In genomic region chr2:93018854-93019253, GRCm38 (mm10) we compare ENCODE assay signal across 10 mouse cellular contexts. TPM values are rescaled to one million over a fixed set of nuclear protein-coding genes. Genes with fewer than 3 reads are reported as not detected.
DNase-seq lines count a peak whose midpoint lies in the region; ATAC-seq and TF ChIP-seq lines count a peak whose summit lies in the region.
"Had no signal": no experiment of that assay in that cellular context is flagged by ENCODE, and none has a peak within 500 bp of the region (broad histone marks: within the 10 kb centered on the region; RNA-seq: fewer than 3 reads in every experiment).

No protein-coding gene starts in this region.

- no peak for DNase-seq in forebrain, embryonic 11.5 days (ENCODE audit: low spot score)
- DNase-seq in lung, postnatal 10 days = peak; percentile 38
- no peak for DNase-seq in lung, adult 2 months
- DNase-seq in cerebellum, adult 2 months = peak; percentile 68 to 75
- peak; percentile 75 for DNase-seq in heart, postnatal 4 days
- no peak for DNase-seq in embryo, embryonic 10 days (ENCODE audit: low spot score)
- no peak for DNase-seq in gastrocnemius, postnatal 10 days
- DNase-seq: thymus, postnatal 14 days had no signal

- no peak for TF ChIP-seq CTCF in lung, adult 2 months (IDR thresholded peaks at IDR 0.05; ENCODE audit: insufficient read depth, low read length)
- TF ChIP-seq CTCF in cerebellum, adult 2 months (IDR thresholded peaks at IDR 0.05; ENCODE audit: borderline replicate concordance, insufficient read depth, low read depth, low read length) = no peak

- 85% methylated on average over 5 of the region's 5 CpGs for WGBS in forebrain, embryonic 12.5 days
- WGBS in forebrain, embryonic 11.5 days = 78% methylated on average over 5 of the region's 5 CpGs
- 52% methylated on average over 5 of the region's 5 CpGs for WGBS in lung, adult 2 months
- WGBS in cerebellum, adult 2 months = 23% methylated on average over 5 of the region's 5 CpGs

- H3K4me3 ChIP-seq in forebrain, embryonic 12.5 days (replicated peaks) = no peak overlapping the region
- H3K4me3 ChIP-seq in forebrain, embryonic 11.5 days (ENCODE audit: low read depth, low read length) = no peak overlapping the region
- H3K4me3 ChIP-seq in lung, adult 2 months (replicated peaks; ENCODE audit: extremely low read depth, low read depth, low read length) = no peak overlapping the region
- H3K4me3 ChIP-seq in cerebellum, adult 2 months (replicated peaks; ENCODE audit: insufficient read depth, low read depth, low read length) = no peak overlapping the region
- H3K4me3 ChIP-seq: left cerebral cortex, adult 2 months had no signal

- H3K9ac ChIP-seq in forebrain, embryonic 12.5 days = no peak overlapping the region
- H3K9ac ChIP-seq in forebrain, embryonic 11.5 days (ENCODE audit: low read length) = no peak overlapping the region

- peaks cover 23% of the 10 kb centered on the region for H3K4me1 ChIP-seq in forebrain, embryonic 12.5 days
- peaks cover 11% of the 10 kb centered on the region for H3K4me1 ChIP-seq in forebrain, embryonic 11.5 days (replicated peaks; ENCODE audit: control insufficient read depth, insufficient read depth, low read length)
- peaks cover 5% of the 10 kb centered on the region for H3K4me1 ChIP-seq in lung, adult 2 months (ENCODE audit: control insufficient read depth, insufficient read depth, low read length)
- peaks cover 16% of the 10 kb centered on the region for H3K4me1 ChIP-seq in cerebellum, adult 2 months (ENCODE audit: control insufficient read depth, insufficient read depth, low read length)

- TF ChIP-seq POLR2A in lung, adult 2 months (IDR thresholded peaks at IDR 0.05; ENCODE audit: borderline replicate concordance, extremely low read depth, low read depth, low read length) = no peak
- no peak for TF ChIP-seq POLR2A in cerebellum, adult 2 months (IDR thresholded peaks at IDR 0.05; ENCODE audit: borderline replicate concordance, insufficient read depth, low read length)

- H3K4me2 ChIP-seq in forebrain, embryonic 12.5 days = no peak overlapping the region
- no peak overlapping the region for H3K4me2 ChIP-seq in forebrain, embryonic 11.5 days (ENCODE audit: low read depth, low read length, severe bottlenecking)

- peaks cover 10% of the 10 kb centered on the region for H3K36me3 ChIP-seq in forebrain, embryonic 12.5 days (replicated peaks)
- H3K36me3 ChIP-seq in forebrain, embryonic 11.5 days (ENCODE audit: control insufficient read depth, insufficient read depth, low read length) = no peaks in the 10 kb centered on the region; the same call in 1 of the 2 replicates

- 0 out of 2 replicates have a peak overlapping the region, but pooled peaks have one; percentile 25 for H3K27ac ChIP-seq in forebrain, embryonic 12.5 days
- no peak overlapping the region for H3K27ac ChIP-seq in forebrain, embryonic 11.5 days (ENCODE audit: low read depth, low read length)
- no peak overlapping the region for H3K27ac ChIP-seq in cerebellum, adult 2 months (ENCODE audit: insufficient read depth, low read length)
- H3K27ac ChIP-seq: left cerebral cortex, adult 2 months had no signal

- peaks cover 11% of the 10 kb centered on the region for H3K9me3 ChIP-seq in forebrain, embryonic 12.5 days
- peaks cover 5% of the 10 kb centered on the region; the same call in 1 of the 2 replicates for H3K9me3 ChIP-seq in forebrain, embryonic 11.5 days (ENCODE audit: control insufficient read depth, low read length)

- peaks cover 6% of the 10 kb centered on the region; the same call in 1 of the 2 replicates for H3K27me3 ChIP-seq in forebrain, embryonic 12.5 days
- no peaks in the 10 kb centered on the region for H3K27me3 ChIP-seq in forebrain, embryonic 11.5 days (ENCODE audit: control insufficient read depth, insufficient read depth, low read length)
- H3K27me3 ChIP-seq in cerebellum, adult 2 months (ENCODE audit: control insufficient read depth, insufficient read depth, low read length) = no peaks in the 10 kb centered on the region

- no peak for ATAC-seq in forebrain, embryonic 12.5 days (ENCODE audit: low FRiP score)
- ATAC-seq in forebrain, embryonic 11.5 days (replicated peaks; ENCODE audit: low FRiP score) = no peak

RNA-seq across cellular contexts. Expression of gene Prdm11, which starts 27.1 kb away (rescaled TPM):
- 1.7 and 2.1 TPM in 2 replicates for polyA plus RNA-seq in forebrain, embryonic 12.5 days (2016; fragmentation: Nextera tagmentation; extraction: Ambion mirVana)
- polyA plus RNA-seq in forebrain, embryonic 11.5 days (2014; fragmentation: Nextera tagmentation; extraction: Ambion mirVana) = 1.8 and 1.9 TPM in 2 replicates
- polyA plus RNA-seq in lung, adult 2 months (2012; rRNA removed) = 12.3 and 14.1 TPM in 2 replicates
- polyA plus RNA-seq in cerebellum, adult 2 months (2012; rRNA removed) = 10.3 and 11.3 TPM in 2 replicates
- 10 to 100 TPM; 24.7 to 25.5 TPM for total RNA-seq in heart, postnatal 4 days (2021)
- total RNA-seq in gastrocnemius, postnatal 10 days (2021) = 1 to 10 TPM; 3.2 to 3.4 TPM

Comparison
In these comparisons a context has a peak if more than half of its experiments do, and no peak if none do; other contexts are left out.
1. DNase-seq: peak in lung, postnatal 10 days (single experiment), cerebellum, adult 2 months (2 of 2) and heart, postnatal 4 days (single experiment); none in forebrain, embryonic 11.5 days (single experiment), lung, adult 2 months (single experiment), embryo, embryonic 10 days (single experiment) and gastrocnemius, postnatal 10 days (single experiment).